Mouse (Mus musculus): ENCODE measurements around the gene Dnajc30. TPM values are rescaled to one million over a fixed set of nuclear protein-coding genes. Genes with fewer than 3 reads are reported as not detected.

The Dnajc30 gene
- polyA plus RNA-seq (2015; fragmentation: Nextera tagmentation; extraction: Ambion mirVana), result 16.0 and 16.8 TPM in 2 replicates

DNA sequence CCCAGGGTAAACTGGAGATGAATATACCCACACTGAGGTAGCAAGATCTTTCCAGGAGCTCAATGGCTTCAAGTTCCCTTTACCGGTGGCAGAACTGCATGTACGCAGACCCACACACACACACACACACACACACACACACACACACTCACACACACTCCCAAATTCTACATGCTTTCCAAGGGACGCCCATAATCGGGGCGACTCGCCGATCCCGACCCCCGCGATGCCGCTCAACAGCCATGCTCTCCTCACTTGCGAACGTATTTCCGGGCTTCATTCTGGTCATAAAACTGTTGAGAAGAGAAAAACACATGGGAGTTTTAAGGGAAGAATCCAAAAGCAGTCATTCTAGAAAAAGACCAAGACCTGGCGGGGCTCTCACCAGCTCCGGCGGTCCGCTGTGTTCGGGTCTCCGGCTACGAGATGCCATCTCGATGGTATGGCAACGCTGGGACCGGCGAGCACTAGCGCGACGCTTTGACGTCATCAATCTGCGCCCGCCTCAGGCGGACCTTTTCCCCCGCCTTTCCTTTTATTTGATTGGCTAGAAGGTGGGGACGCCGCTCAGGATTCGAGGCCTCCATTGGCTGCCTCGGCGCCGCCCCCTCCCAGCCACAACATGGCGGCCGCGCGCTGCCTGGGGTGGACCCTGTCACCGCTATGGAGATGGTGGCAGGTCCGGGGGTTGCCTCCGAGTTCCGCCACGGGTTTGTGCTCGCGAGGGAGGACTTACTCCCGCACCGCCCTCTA is at the start of gene Dnajc30:
Dnajc30 (plus strand) TSS at position 574 of the 753 bp plus-strand sequence.

GRCm38 (mm10) chr5:135023344-135024173 is 40.4 kb upstream of the Dnajc30 start, which contains the start of gene Stx1a:
Stx1a (plus strand) TSS chr5:135023482.

DNA sequence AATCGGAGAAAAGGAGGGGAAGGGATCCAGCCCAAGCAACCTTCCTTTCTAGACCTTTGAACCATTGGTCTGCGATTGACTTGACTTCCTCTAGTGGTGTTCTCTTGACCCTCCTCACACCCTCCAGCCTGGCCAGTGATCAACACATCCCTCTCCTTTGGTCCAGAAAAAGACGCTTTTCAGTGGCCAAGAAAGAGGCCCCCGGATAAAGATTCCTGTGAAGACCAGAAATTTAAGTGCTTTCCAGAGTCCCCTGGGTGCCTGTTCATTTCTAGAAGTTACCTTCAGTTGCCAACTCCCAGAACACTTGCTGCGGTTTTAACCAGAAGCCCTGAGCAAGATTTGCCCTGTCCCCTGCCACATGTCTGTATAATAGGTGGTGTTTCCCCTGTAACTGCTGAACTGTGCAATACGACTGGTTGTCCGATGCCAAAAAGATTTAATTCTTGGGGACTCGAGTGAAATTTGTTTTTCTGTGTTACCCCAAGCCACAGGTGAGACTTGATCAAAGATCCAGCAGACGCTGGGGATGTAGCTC is 976 bp downstream of the Dnajc30 start, which contains the start of gene Bud23:
Bud23 (minus strand) TSS at position 51 of the 538 bp plus-strand sequence.

GRCm38 (mm10) chr5:135077564-135078481 is 13.8 kb downstream of the Dnajc30 start, which contains the start of gene Vps37d:
Vps37d (minus strand) TSS chr5:135078266.

DNA sequence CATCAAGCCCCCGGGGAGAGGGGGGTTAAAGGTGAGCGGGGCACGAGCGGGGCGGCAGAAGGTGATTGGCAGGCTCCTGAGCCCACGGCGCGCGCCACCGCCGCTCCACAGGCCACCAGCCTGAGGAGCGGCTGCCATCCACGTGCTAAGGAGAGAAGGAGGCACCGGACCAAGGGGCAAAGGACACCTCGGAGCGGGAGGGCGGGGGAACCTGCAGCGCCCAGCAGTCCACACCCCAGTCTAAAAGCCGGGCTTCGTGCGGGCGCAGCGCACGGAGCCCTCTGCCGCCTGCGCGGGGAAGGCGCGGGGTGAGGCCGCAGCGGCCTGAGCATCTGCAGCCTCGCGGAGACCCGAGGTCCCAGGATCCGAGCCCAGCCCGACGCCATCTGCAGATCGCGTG is 25.7 kb downstream of the Dnajc30 start, which contains the start of gene Mlxipl:
Mlxipl (plus strand) TSS at position 238 of the 400 bp plus-strand sequence.

Other genes with a start within 250 kb of the Dnajc30 start
- gene Tmem270, start 157.5 kb upstream of the Dnajc30 start, polyA plus RNA-seq (2015; fragmentation: Nextera tagmentation; extraction: Ambion mirVana), result not detected in 2 replicates
- gene Cldn13, start 148.7 kb upstream of the Dnajc30 start, polyA plus RNA-seq (2015; fragmentation: Nextera tagmentation; extraction: Ambion mirVana), result 337 and 413 TPM in 2 replicates
- gene Mettl27, start 131.8 kb upstream of the Dnajc30 start, polyA plus RNA-seq (2015; fragmentation: Nextera tagmentation; extraction: Ambion mirVana), result 44.5 and 52.7 TPM in 2 replicates
- gene Cldn4, start 117.3 kb upstream of the Dnajc30 start, polyA plus RNA-seq (2015; fragmentation: Nextera tagmentation; extraction: Ambion mirVana), result 0.08 and 0.11 TPM in 2 replicates
- gene Cldn3, start 78.0 kb upstream of the Dnajc30 start, polyA plus RNA-seq (2015; fragmentation: Nextera tagmentation; extraction: Ambion mirVana), result 0.78 and 0.80 TPM in 2 replicates
- gene Abhd11, start 55.0 kb upstream of the Dnajc30 start, polyA plus RNA-seq (2015; fragmentation: Nextera tagmentation; extraction: Ambion mirVana), result 49.5 and 52.6 TPM in 2 replicates
- gene Stx1a, start 40.7 kb upstream of the Dnajc30 start, polyA plus RNA-seq (2015; fragmentation: Nextera tagmentation; extraction: Ambion mirVana), result 2.1 TPM in 2 replicates
- gene Bud23, start 757 bp downstream of the Dnajc30 start, polyA plus RNA-seq (2015; fragmentation: Nextera tagmentation; extraction: Ambion mirVana), result 51.1 and 55.2 TPM in 2 replicates
- gene Vps37d, start 14.1 kb downstream of the Dnajc30 start, polyA plus RNA-seq (2015; fragmentation: Nextera tagmentation; extraction: Ambion mirVana), result 1.2 and 1.4 TPM in 2 replicates
- gene Mlxipl, start 25.7 kb downstream of the Dnajc30 start, polyA plus RNA-seq (2015; fragmentation: Nextera tagmentation; extraction: Ambion mirVana), result 0.08 TPM in 1 of 2 replicates, not detected in the other
- gene Tbl2, start 85.5 kb downstream of the Dnajc30 start, polyA plus RNA-seq (2015; fragmentation: Nextera tagmentation; extraction: Ambion mirVana), result 8.0 and 8.3 TPM in 2 replicates
- 47.2 and 49.6 TPM in 2 replicates for gene Bcl7b, start 104.1 kb downstream of the Dnajc30 start, polyA plus RNA-seq (2015; fragmentation: Nextera tagmentation; extraction: Ambion mirVana)
- gene Baz1b, start 123.1 kb downstream of the Dnajc30 start, polyA plus RNA-seq (2015; fragmentation: Nextera tagmentation; extraction: Ambion mirVana), result 26.1 and 26.8 TPM in 2 replicates
- gene Fzd9, start 187.0 kb downstream of the Dnajc30 start, polyA plus RNA-seq (2015; fragmentation: Nextera tagmentation; extraction: Ambion mirVana), result 0.38 and 0.53 TPM in 2 replicates

Measured in spleen, postnatal 0 days (tissue).